Mouse (Mus musculus) forebrain, embryonic 15.5 days (tissue): ENCODE results near the gene Eefsec. TPM values are rescaled to one million over a fixed set of nuclear protein-coding genes. Genes with fewer than 3 reads are reported as not detected.

Experiments used
- ATAC-seq: fragments of 200-750 bp; cut with Nextera tagmentation; replicated peaks from 2 replicates; pipeline ENCODE4 v1.8.0; 2017; ENCODE audit warnings: mild to moderate bottlenecking, moderate TSS enrichment, moderate library complexity
- H3K27ac ChIP-seq: fragments of 300-500 bp; sonication (generic); replicated peaks from 2 replicates; pipeline ENCODE4 v1.5.1; 2015; ENCODE audit warnings: mild to moderate bottlenecking, inconsistent platforms
- H3K27me3 ChIP-seq: fragments of 300-500 bp; sonication (generic); 2 replicates; pipeline ENCODE4 v1.6.1; 2015; ENCODE audit warnings: inconsistent platforms
- H3K36me3 ChIP-seq: fragments of 300-500 bp; sonication (generic); 2 replicates; pipeline ENCODE4 v1.6.1; 2015; ENCODE audit warnings: mild to moderate bottlenecking, inconsistent platforms
- H3K4me1 ChIP-seq: fragments of 300-500 bp; sonication (generic); 2 replicates; pipeline ENCODE4 v1.6.1; 2015; ENCODE audit warnings: inconsistent platforms
- H3K4me2 ChIP-seq: fragments of 300-500 bp; sonication (generic); replicated peaks from 2 replicates; pipeline ENCODE4 v1.6.1; 2015; ENCODE audit warnings: mild to moderate bottlenecking, inconsistent platforms
- H3K4me3 ChIP-seq: fragments of 300-500 bp; sonication (generic); 2 replicates; pipeline ENCODE4 v1.5.1; 2015; ENCODE audit warnings: mild to moderate bottlenecking, inconsistent platforms
- H3K9ac ChIP-seq: fragments of 300-500 bp; sonication (generic); replicated peaks from 2 replicates; pipeline ENCODE4 v1.6.1; 2015; ENCODE audit warnings: mild to moderate bottlenecking, inconsistent platforms
- H3K9me3 ChIP-seq: fragments of 300-500 bp; sonication (generic); 2 replicates; pipeline ENCODE4 v1.6.1; 2016; ENCODE audit warnings: inconsistent platforms
- WGBS: fragments of 180-500 bp; shearing (Covaris S2); methylation state at CpG from one replicate; pipeline ENCODE4 v1.1.7; 2015; ENCODE audit warnings: mixed read lengths; 5-methylcytosine and 5-hydroxymethylcytosine counted together
- polyA plus RNA-seq: library from polyadenylated mRNA; unstranded; fragments of >200 nt; fragmentation: Nextera tagmentation; extraction: Ambion mirVana; gene quantifications from 2 replicates; pipeline ENCODE4 v1.2.1, GENCODE M21; 2015

Eefsec gene
- polyA plus RNA-seq, 1 experiment from 2014 or later: 32.7 TPM

DNA sequence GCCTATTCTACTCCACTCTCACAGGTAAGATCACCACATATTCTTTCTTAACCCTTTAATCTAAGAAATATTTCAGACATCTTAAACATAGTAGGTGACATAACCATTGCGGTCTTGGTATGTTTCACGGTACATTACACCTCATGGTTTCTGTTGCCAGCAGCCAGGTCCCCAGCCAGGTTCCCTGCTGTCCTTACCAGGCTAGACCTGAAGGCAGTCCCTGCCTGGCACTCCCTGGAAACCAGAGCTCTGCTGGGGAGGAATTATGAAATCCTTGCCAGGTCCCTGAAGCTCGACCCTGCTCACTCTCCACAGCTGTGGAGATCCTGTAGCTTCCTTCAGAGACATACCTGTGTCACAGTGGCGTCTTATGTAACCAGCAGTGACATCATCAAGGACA, 230.1 kb downstream of the Eefsec start:
- Histone ChIP-seq H3K27me3 (no peaks in the 10 kb centered on the region), H3K27ac (no peak overlapping the region), H3K4me3 (no peak overlapping the region), H3K9me3 (peaks cover 4% of the 10 kb centered on the region; the same call in 1 of the 2 replicates), H3K9ac (no peak overlapping the region), H3K4me2 (no peak overlapping the region), H3K4me1 (no peaks in the 10 kb centered on the region), H3K36me3 (no peaks in the 10 kb centered on the region)
- 68% methylated on average over 4 of the region's 4 CpGs for WGBS
- ATAC-seq: no peak

DNA sequence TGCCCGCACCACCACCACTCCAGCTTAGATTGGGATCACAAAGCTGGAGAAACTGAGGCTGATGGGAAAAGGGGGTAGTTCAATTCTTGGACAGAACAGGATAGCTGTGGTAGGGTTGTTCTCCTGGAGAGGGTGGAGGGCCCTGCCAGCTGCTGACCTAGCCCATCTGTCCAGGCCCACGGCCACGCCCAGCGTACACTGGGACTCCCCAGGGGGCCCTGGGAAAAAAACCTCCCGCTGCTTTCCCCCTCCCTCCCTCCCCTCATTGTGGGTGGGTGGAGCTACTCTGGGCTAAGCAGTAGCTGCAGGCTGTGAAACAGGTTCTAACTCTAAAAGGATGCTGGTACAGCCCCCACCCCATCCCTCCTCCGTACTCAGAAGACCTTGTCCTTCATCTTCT, 230.5 kb downstream of the Eefsec start:
- ATAC-seq: no peak
- H3K4me1 ChIP-seq: no peaks in the 10 kb centered on the region
- H3K27me3 ChIP-seq: no peaks in the 10 kb centered on the region
- no peak overlapping the region for H3K27ac ChIP-seq
- H3K9me3 ChIP-seq: peaks cover 4% of the 10 kb centered on the region; the same call in 1 of the 2 replicates
- H3K9ac ChIP-seq: no peak overlapping the region
- no peak overlapping the region for H3K4me3 ChIP-seq
- H3K4me2 ChIP-seq: no peak overlapping the region
- H3K36me3 ChIP-seq: no peaks in the 10 kb centered on the region
- whole genome bisulfite sequencing: 44% methylated on average over 6 of the region's 6 CpGs

DNA sequence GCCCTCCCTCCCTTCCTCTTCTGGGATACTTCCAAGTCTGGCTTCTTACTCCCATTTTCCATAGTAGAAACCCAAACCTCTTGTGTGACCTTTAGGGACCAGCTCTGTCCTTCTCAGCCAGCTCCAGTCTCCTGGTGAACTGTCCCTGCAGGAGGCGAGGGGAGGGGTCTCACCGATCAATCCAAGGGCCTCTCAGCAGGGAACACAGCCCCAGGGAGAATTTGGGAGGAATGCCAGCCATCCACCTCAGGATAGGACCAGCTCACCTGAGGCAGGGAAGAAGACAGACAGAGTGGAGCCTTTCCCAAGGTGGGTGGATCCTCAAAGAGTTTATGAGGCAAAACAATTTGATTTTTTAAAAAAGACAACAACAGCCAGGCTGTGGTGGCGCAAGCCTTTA, 236.2 kb downstream of the Eefsec start:
- H3K4me1 ChIP-seq: no peaks in the 10 kb centered on the region
- no peak overlapping the region for H3K27ac ChIP-seq
- WGBS: 60% methylated on average over 3 of the region's 3 CpGs
- no peaks in the 10 kb centered on the region for H3K9me3 ChIP-seq
- H3K9ac ChIP-seq: no peak overlapping the region
- no peak for ATAC-seq
- no peak overlapping the region for H3K4me2 ChIP-seq
- no peaks in the 10 kb centered on the region for H3K36me3 ChIP-seq
- H3K4me3 ChIP-seq: no peak overlapping the region
- peaks cover 39% of the 10 kb centered on the region for H3K27me3 ChIP-seq

DNA sequence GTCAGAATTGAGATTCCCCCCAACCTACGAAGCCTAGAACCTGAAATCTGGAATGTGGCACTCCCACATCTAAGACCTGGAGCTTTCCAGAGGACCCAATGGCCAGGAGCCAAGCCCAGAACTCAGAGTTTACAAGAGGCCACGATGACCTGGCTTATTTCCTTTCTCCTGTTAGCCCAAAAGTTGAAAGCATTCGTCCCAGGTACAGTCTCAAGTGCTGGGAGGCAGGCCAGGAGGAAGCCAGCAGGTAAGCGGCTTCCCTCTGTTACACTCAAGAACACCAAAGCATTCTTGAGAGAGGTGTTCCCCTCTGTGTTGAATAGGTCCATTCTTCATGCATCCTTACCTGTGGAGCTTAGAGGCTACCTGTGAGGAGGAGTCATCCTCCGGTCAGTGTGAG, 236.9 kb downstream of the Eefsec start:
- H3K9ac ChIP-seq: no peak overlapping the region
- H3K36me3 ChIP-seq: no peaks in the 10 kb centered on the region
- no peak for ATAC-seq
- H3K4me1 ChIP-seq: no peaks in the 10 kb centered on the region
- H3K27ac ChIP-seq: no peak overlapping the region
- 80% methylated on average over 5 of the region's 5 CpGs for WGBS
- no peaks in the 10 kb centered on the region for H3K9me3 ChIP-seq
- H3K4me2 ChIP-seq: no peak overlapping the region
- H3K27me3 ChIP-seq: peaks cover 47% of the 10 kb centered on the region
- H3K4me3 ChIP-seq: no peak overlapping the region

DNA sequence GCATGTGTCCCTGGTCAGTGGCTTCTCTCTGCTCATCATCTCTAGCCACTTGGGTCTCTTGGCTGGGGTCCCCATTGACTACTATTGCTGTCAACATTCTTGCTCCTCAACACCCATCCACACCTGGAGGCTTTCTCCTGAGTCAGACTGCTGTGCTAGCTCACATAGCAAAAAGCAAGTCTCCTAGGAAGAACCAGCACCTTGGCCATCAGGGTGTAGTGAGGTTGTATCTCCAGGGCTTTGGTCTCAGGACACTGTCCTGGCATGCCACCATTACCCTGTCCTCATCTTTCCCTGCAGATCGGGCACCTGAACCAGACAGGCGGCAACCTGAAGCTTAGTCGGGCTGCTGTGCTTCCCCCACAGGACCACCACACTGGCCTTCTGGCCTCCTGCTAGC, 238.0 kb downstream of the Eefsec start:
- peaks cover 58% of the 10 kb centered on the region for H3K27me3 ChIP-seq
- ATAC-seq: no peak
- 92% methylated on average over 3 of the region's 3 CpGs for WGBS

DNA sequence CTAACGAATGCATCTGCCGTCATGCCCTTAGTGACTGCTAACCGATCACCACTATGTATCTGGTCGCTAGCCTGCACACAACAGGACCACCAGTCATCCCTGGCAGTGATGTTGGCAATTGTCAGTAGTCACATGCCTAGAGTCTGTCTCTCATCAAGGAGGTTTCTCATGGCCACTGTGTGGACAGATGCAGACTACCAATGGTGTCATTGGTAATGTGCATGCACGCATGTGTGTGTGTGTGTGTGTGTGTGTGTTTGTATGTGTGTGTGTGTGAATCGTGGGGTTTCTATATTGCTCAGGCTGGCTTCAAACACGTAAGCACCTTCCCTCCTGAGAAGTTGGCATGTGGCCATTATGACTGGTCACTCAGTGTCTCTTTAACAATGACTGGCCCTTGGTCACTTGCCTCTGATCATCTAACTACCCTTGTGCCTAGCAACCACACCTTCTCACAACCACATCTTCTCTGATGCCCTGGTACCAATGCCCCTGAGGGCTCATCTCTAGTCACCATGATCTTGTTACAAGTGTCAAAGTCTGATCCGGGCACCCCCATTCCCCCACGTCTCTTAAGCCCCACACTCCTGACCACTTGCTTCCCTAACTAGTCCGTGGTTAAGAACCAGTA, 238.8 kb downstream of the Eefsec start:
- Histone ChIP-seq H3K27me3 (peaks cover 59% of the 10 kb centered on the region), H3K4me2 (no peak overlapping the region), H3K36me3 (no peaks in the 10 kb centered on the region), H3K4me1 (no peaks in the 10 kb centered on the region), H3K4me3 (no peak overlapping the region), H3K9ac (no peak overlapping the region), H3K27ac (no peak overlapping the region), H3K9me3 (no peaks in the 10 kb centered on the region)
- ATAC-seq: no peak
- WGBS: 85% methylated on average over 10 of the region's 10 CpGs

More for the DNA sequence above, 238.0 kb downstream of the Eefsec start:
- H3K36me3 ChIP-seq: no peaks in the 10 kb centered on the region
- no peaks in the 10 kb centered on the region for H3K9me3 ChIP-seq
- no peaks in the 10 kb centered on the region for H3K4me1 ChIP-seq
- H3K4me2 ChIP-seq: no peak overlapping the region
- no peak overlapping the region for H3K9ac ChIP-seq
- H3K4me3 ChIP-seq: no peak overlapping the region
- H3K27ac ChIP-seq: no peak overlapping the region

Other genes starting within 250 kb of the Eefsec start
- not detected in 2 replicates for gene Dnajb8, start 224.3 kb downstream of the Eefsec start, polyA plus RNA-seq
- 130 and 140 TPM in 2 replicates for gene Ruvbl1, start 18.9 kb upstream of the Eefsec start, polyA plus RNA-seq
- 157 and 158 TPM in 2 replicates for gene Sec61a1, start 72.4 kb upstream of the Eefsec start, polyA plus RNA-seq
- 0.20 TPM in 1 of 2 replicates, not detected in the other for gene Kbtbd12, start 191.4 kb upstream of the Eefsec start, polyA plus RNA-seq